Mouse (Mus musculus) G1E (cell line): ENCODE data around the gene Gns. TPM values are rescaled to one million over a fixed set of nuclear protein-coding genes. Genes with fewer than 3 reads are reported as not detected.
A peak's percentile ranks its signal among the peaks of the same experiment; 100 is the strongest.

ENCODE experiments used
- ATAC-seq: 2 replicates; pipeline ENCODE4 v1.8.0; 2016; ENCODE audit warnings: mild to moderate bottlenecking; ENCODE audit not compliant: insufficient number of reproducible peaks, poor library complexity, low FRiP score, severe bottlenecking; ENCODE audit errors: extremely low read depth
- DNase-seq: peaks from one replicate; pipeline ENCODE4 v3.0.0; 2012; ENCODE audit warnings: low spot score
- H3K27me3 ChIP-seq: 2 replicates; pipeline ENCODE4 v1.6.1; 2012; ENCODE audit warnings: mild to moderate bottlenecking, low read length, inconsistent platforms; ENCODE audit not compliant: insufficient read depth
- H3K36me3 ChIP-seq: replicated peaks from 2 replicates; pipeline ENCODE3; 2012; ENCODE audit warnings: mild to moderate bottlenecking, inconsistent platforms
- H3K4me1 ChIP-seq: 2 replicates; pipeline ENCODE4 v1.6.1; 2012; ENCODE audit warnings: low read depth, low read length, inconsistent platforms, mixed read lengths; ENCODE audit not compliant: insufficient read depth
- H3K4me3 ChIP-seq: 2 replicates; pipeline ENCODE4 v1.5.1; 2012; ENCODE audit warnings: low read depth, mild to moderate bottlenecking, inconsistent platforms, low read length, moderate library complexity, mixed read lengths
- H3K9me3 ChIP-seq: replicated peaks from 2 replicates; pipeline ENCODE4 v1.6.1; 2012; ENCODE audit warnings: inconsistent platforms
- CTCF ChIP-seq: IDR thresholded peaks from 2 replicates; pipeline ENCODE4 v1.5.1; 2012; ENCODE audit warnings: low read depth, low read length, inconsistent platforms, mixed read lengths
- GATA1 ChIP-seq: IDR thresholded peaks from 2 replicates; pipeline ENCODE4 v1.6.1; 2012; ENCODE audit warnings: borderline replicate concordance, low read length, inconsistent platforms, mixed read lengths
- GATA2 ChIP-seq: IDR thresholded peaks from 2 replicates; pipeline ENCODE4 v1.6.1; 2012; ENCODE audit warnings: low read depth, low read length, inconsistent platforms, borderline replicate concordance
- POLR2AphosphoS5 ChIP-seq: IDR thresholded peaks from 2 replicates; pipeline ENCODE4 v1.6.1; 2012; ENCODE audit warnings: low read depth, low read length, inconsistent platforms; ENCODE audit not compliant: insufficient replicate concordance
- TAL1 ChIP-seq: conservative IDR thresholded peaks from 2 replicates; pipeline ENCODE4 v1.6.1; 2012; ENCODE audit warnings: low read depth, low read length, inconsistent platforms, mixed read lengths
- polyA plus RNA-seq: library from polyadenylated mRNA; stranded (reverse); fragments of >175 nt; gene quantifications from 2 replicates; pipeline ENCODE4 v1.2.3, GENCODE M21; 2012
- total RNA-seq, 2 experiments: library from RNA; stranded (forward) in 1 of 2; stranded (reverse) in 1 of 2; fragments of 200-1000 nt in 1 of 2; fragments of >200 nt in 1 of 2; fragmentation: Nextera tagmentation in 1 of 2; gene quantifications; 2 replicates each; pipeline ENCODE4 v1.2.3; 2014 to 2017

Gns gene
- total and polyA plus RNA-seq, 3 experiments, result 33.4 to 138 (median 134) TPM

DNA sequence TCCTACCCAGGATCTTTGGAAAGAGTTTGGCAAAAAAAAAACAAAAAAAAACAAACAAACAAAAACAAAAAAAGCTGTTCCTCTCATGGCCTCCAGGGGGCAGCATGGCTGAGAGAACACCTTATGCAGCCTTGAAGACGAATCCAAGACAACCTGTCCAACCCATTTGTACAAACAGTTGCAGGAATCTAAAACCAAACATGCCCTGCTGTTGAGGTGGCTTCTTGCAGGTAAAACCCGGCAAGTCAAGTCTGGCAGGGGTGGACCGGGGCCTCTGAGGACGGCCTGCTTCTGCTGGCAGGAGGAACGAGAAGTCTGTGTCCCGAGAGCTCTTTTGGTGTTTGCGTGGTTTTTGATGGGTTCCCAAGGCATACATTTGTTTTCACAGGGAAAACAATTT, 44.8 kb downstream of the Gns start:
- Histone ChIP-seq H3K9me3 (no peaks in the 10 kb centered on the region), H3K36me3 (no peaks in the 10 kb centered on the region), H3K27me3 (peaks cover 6% of the 10 kb centered on the region; the same call in 1 of the 2 replicates), H3K4me3 (no peak overlapping the region), H3K4me1 (no peaks in the 10 kb centered on the region)
- TF ChIP-seq POLR2AphosphoS5 (no peak), CTCF (peak; percentile 43; the same call in 1 of the 2 replicates), TAL1 (no peak), GATA1 (no peak), GATA2 (no peak)
- ATAC-seq (no peak), DNase-seq (peak; percentile 20)

- H3K36me3 ChIP-seq, result no peaks in the 10 kb centered on the region
- H3K9me3 ChIP-seq, result no peaks in the 10 kb centered on the region
- no peak for DNase-seq
- H3K4me1 ChIP-seq, result no peaks in the 10 kb centered on the region
- H3K27me3 ChIP-seq, result no peaks in the 10 kb centered on the region; the same call in 1 of the 2 replicates
- no peak for ATAC-seq
- no peak for TF ChIP-seq GATA1
- no peak for TF ChIP-seq GATA2
- TF ChIP-seq POLR2AphosphoS5, result no peak
- TF ChIP-seq TAL1, result no peak
- no peak for TF ChIP-seq CTCF
- no peak overlapping the region for H3K4me3 ChIP-seq
Observed at GRCm38 (mm10) chr10:121411721-121412455, 47.0 kb downstream of the Gns start.

DNA sequence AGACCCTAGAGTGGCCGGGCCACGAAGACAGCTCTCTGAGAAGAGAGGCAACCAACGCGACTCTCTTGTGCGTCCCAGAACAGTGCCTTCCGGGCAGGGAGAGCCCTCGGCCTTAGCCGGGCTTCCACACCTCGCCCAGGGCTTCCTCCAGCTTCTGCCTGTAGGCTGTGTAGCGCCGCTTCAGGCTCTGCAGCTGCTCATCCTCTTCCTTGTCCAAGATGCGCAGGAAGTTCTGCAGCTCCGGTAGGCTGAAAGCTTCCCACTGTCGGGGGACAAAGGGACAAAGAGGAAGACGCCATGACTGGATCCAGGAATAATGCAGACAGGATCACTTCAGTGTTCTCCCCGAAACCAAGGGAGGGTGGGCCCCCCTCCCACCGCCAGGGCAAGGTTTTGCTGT, 47.9 kb downstream of the Gns start:
- DNase-seq (no peak), ATAC-seq (no peak)
- Histone ChIP-seq H3K4me1 (no peaks in the 10 kb centered on the region), H3K9me3 (no peaks in the 10 kb centered on the region), H3K27me3 (no peaks in the 10 kb centered on the region; the same call in 1 of the 2 replicates), H3K36me3 (no peaks in the 10 kb centered on the region), H3K4me3 (no peak overlapping the region)
- TF ChIP-seq GATA1 (no peak), CTCF (no peak), GATA2 (no peak), POLR2AphosphoS5 (no peak), TAL1 (no peak)

DNA sequence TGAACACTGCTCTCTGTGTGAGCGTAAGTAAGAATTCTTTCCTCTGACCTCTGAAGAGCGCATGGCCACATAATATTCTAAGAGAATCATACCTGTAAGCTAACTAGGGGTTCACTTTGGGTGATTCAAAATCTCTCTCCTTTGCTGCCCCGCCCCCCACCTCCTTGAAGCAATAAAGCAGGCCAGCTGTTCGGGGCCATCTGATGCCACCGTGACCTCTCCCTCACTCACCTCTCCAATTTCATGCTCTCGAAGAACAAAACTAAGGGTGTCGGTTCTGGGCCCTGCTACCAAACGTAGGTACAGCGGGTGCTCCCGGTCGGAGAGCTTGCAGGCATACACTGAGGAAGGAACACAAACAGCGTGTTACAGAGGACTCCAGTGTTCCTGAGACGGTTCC, 49.2 kb downstream of the Gns start:
- no peak for ATAC-seq
- H3K36me3 ChIP-seq, result no peaks in the 10 kb centered on the region

DNA sequence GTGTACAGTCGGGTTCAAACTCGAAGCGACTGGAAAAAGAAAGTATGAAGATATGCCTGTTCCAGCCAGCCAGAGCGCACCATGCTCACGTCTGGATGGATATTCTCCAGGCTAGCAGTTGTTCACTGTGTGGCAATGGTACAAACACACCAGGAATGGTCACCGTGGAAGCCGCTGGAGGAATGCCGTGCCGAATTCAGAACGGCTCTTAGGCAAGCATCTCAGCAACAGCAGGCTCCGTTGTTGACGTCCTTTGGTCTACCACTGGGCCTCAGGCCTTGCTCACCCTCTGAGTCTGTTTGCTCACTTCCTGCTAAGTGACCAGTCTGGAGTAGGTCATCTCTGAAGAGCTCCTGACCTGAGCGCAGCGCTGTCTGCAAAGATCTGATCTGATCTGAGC, 53.9 kb downstream of the Gns start:
- ATAC-seq (no peak), DNase-seq (no peak)

More for the DNA sequence above, 49.2 kb downstream of the Gns start:
- H3K9me3 ChIP-seq, result no peaks in the 10 kb centered on the region
- H3K27me3 ChIP-seq, result peaks cover 4% of the 10 kb centered on the region; the same call in 1 of the 2 replicates
- TF ChIP-seq GATA1 (no peak), GATA2 (no peak)
- no peaks in the 10 kb centered on the region for H3K4me1 ChIP-seq
- DNase-seq, result no peak
- no peak overlapping the region for H3K4me3 ChIP-seq

DNA sequence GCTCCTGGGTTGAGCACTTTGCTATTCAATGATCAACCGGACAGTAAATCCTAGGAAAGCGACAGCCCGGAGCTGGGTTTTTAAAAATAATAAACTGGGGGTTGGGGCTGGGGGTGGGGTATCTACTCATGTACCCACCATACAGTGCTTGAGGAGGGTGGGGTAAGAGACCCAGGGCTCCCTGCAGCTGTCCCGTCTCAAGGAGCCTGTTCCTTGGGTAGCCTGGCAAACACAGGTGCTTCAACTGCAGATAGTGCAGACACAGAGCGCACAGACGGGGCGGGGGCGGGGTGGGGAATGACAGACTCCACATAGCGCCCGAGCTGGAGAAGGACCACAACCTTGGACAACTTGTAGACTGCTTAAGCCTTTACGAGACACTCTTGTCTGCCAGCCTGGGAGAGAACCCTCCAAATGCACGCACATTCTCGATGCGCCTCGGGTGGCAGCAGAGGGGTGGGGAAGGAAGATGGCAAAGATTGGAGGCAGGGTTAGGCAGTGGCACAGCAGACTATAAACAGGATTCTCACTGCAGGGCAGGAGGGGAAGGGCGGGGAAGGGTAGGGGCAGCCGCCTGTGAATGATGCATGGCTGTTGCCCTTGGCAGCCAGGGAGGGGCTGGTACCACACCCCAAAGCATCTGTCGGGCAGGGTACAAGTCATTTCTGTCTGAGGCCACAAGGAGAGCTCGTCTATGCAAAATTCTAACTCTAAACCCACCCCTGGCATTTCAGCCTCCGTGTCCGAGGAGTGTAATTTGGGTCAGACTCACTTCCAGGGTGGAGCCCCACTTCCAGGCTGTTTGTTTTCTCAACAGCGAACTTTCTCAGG, 55.0 kb downstream of the Gns start:
- no peak for TF ChIP-seq TAL1
- no peak for TF ChIP-seq POLR2AphosphoS5
- TF ChIP-seq CTCF, result no peak
- no peak for TF ChIP-seq GATA2
- TF ChIP-seq GATA1, result no peak
- H3K27me3 ChIP-seq, result peaks cover 4% of the 10 kb centered on the region; the same call in 1 of the 2 replicates
- DNase-seq, result no peak
- no peak overlapping the region for H3K4me3 ChIP-seq
- ATAC-seq, result no peak
- no peaks in the 10 kb centered on the region for H3K9me3 ChIP-seq
- no peaks in the 10 kb centered on the region for H3K4me1 ChIP-seq
- H3K36me3 ChIP-seq, result no peaks in the 10 kb centered on the region

More for the DNA sequence above, 53.9 kb downstream of the Gns start:
- TF ChIP-seq GATA2 (no peak), CTCF (no peak), TAL1 (no peak)
- H3K4me1 ChIP-seq, result no peaks in the 10 kb centered on the region
- no peaks in the 10 kb centered on the region for H3K36me3 ChIP-seq
- no peaks in the 10 kb centered on the region for H3K9me3 ChIP-seq
- H3K27me3 ChIP-seq, result peaks cover 4% of the 10 kb centered on the region; the same call in 1 of the 2 replicates
- no peak overlapping the region for H3K4me3 ChIP-seq
